Mouse (Mus musculus) liver, adult 2 months (tissue): ENCODE data around the gene Cog7.

ENCODE experiments used
- CTCF ChIP-seq: fragments of 200-500 bp; IDR thresholded peaks from 2 replicates; pipeline ENCODE4 v1.5.1; 2011; ENCODE audit warnings: low read depth, low read length, control low read depth
- POLR2A ChIP-seq: fragments of 200-500 bp; IDR thresholded peaks from 2 replicates; pipeline ENCODE4 v1.6.1; 2011; ENCODE audit warnings: low read length, control low read depth; ENCODE audit not compliant: insufficient read depth; ENCODE audit errors: extremely low read depth

- no peak for TF ChIP-seq CTCF
- TF ChIP-seq POLR2A, result no peak
Measured at GRCm38 (mm10) chr7:121874784-121875183, 106.7 kb downstream of the Cog7 start.
